Comparison of ENCODE assay signal across 9 mouse cellular contexts in the genomic region with DNA sequence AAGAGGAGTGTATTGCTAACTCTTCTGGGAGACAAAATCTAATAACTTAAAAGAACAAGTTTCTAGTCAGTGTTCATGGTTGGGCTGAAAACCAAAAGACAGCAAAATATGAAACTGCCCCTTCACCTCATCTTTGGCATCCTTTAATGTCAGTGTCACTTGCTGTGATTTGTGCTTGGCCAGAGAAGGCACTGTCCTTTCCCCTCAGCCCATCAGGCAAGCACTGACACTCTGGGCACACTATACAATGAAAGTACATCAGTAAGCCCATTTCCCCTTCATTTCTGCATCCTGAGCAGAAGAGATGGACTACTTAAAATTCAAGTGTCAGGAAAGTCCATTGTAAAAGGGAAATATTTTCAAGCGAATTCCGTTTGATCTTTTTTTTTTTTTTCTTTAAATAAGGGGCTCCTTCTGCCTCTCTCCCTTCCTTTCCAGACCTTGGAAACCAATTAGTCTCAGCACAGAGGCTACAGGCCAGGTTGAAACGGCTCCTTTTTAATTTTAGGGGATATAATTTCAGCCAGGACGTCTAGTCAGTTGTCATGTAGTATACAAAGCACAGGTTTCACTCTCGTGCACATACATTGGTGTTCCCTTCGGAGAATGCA. TPM values are rescaled to one million over a fixed set of nuclear protein-coding genes. Genes with fewer than 3 reads are reported as not detected.
DNase-seq lines count a peak whose midpoint lies in the region; ATAC-seq lines count a peak whose summit lies in the region.
"Had no signal": no experiment of that assay in that cellular context is flagged by ENCODE, and none has a peak within 500 bp of the region (broad histone marks: within the 10 kb centered on the region; RNA-seq: fewer than 3 reads in every experiment).

No protein-coding gene starts in this region.

- peak overlapping the region; percentile 96 for H3K4me2 ChIP-seq in heart, embryonic 15.5 days
- H3K4me2 ChIP-seq in limb, embryonic 13.5 days (replicated peaks): peak overlapping the region; percentile 96
- H3K4me2 ChIP-seq in liver, embryonic 12.5 days: no peak overlapping the region

- intact Hi-C loops in heart, postnatal 36 days (cut with DNase I): loop anchor here (5.0 kb wide), 2 partner anchors 115 to 265 kb away; no protein-coding TSS in a partner anchor

- H3K27me3 ChIP-seq in heart, embryonic 15.5 days: no peaks in the 10 kb centered on the region
- peaks cover 34% of the 10 kb centered on the region for H3K27me3 ChIP-seq in forebrain, embryonic 10.5 days (ENCODE audit: poor library complexity, severe bottlenecking)
- H3K27me3 ChIP-seq in limb, embryonic 13.5 days: no peaks in the 10 kb centered on the region
- peaks cover 55% of the 10 kb centered on the region for H3K27me3 ChIP-seq in liver, embryonic 12.5 days (replicated peaks)

- H3K4me1 ChIP-seq in heart, embryonic 15.5 days (replicated peaks): peaks cover 13% of the 10 kb centered on the region; the same call in 1 of the 2 replicates
- H3K4me1 ChIP-seq in forebrain, embryonic 10.5 days: peaks cover 47% of the 10 kb centered on the region
- H3K4me1 ChIP-seq in limb, embryonic 13.5 days: peaks cover 29% of the 10 kb centered on the region
- peaks cover 17% of the 10 kb centered on the region; the same call in 1 of the 2 replicates for H3K4me1 ChIP-seq in liver, embryonic 12.5 days

- H3K27ac ChIP-seq in heart, embryonic 15.5 days: no peak overlapping the region
- no peak overlapping the region for H3K27ac ChIP-seq in forebrain, embryonic 10.5 days
- no peak overlapping the region for H3K27ac ChIP-seq in limb, embryonic 13.5 days
- H3K27ac ChIP-seq in liver, embryonic 12.5 days: no peak overlapping the region

- peak overlapping the region; percentile 97 for H3K4me3 ChIP-seq in heart, embryonic 15.5 days
- peak overlapping the region; percentile 89 for H3K4me3 ChIP-seq in forebrain, embryonic 10.5 days
- no peak overlapping the region for H3K4me3 ChIP-seq in limb, embryonic 13.5 days
- no peak overlapping the region for H3K4me3 ChIP-seq in liver, embryonic 12.5 days

- ATAC-seq in heart, embryonic 15.5 days (replicated peaks; ENCODE audit: insufficient number of reproducible peaks, insufficient read depth, low FRiP score, low read depth): no peak
- no peak for ATAC-seq in limb, embryonic 13.5 days (ENCODE audit: low FRiP score, low read depth)
- no peak for ATAC-seq in liver, embryonic 12.5 days
- no peak for ATAC-seq in inflammation-experienced regulatory T-cells, adult 6 months

- no peak overlapping the region for H3K9ac ChIP-seq in heart, embryonic 15.5 days
- no peak overlapping the region for H3K9ac ChIP-seq in limb, embryonic 13.5 days
- H3K9ac ChIP-seq in liver, embryonic 12.5 days: no peak overlapping the region

- DNase-seq in heart, postnatal 36 days: no peak
- peak; percentile 12 for DNase-seq in MN1 (ENCODE audit: low spot score)
- DNase-seq in forebrain, embryonic 10.5 days (ENCODE audit: extremely low spot score, low spot score): no peak
- DNase-seq in embryo, embryonic 10.5 days (ENCODE audit: low spot score): no peak
- DNase-seq: kidney, postnatal 14 days had no signal

- WGBS in heart, embryonic 15.5 days: 19% methylated on average over 6 of the region's 6 CpGs
- 5% methylated on average over 6 of the region's 6 CpGs for WGBS in forebrain, embryonic 10.5 days
- WGBS in limb, embryonic 13.5 days: 4% methylated on average over 6 of the region's 6 CpGs
- 19% methylated on average over 6 of the region's 6 CpGs for WGBS in liver, embryonic 12.5 days (ENCODE audit: insufficient replicate concordance)

- no peaks in the 10 kb centered on the region for H3K9me3 ChIP-seq in heart, embryonic 15.5 days (replicated peaks)
- H3K9me3 ChIP-seq in forebrain, embryonic 10.5 days: no peaks in the 10 kb centered on the region
- no peaks in the 10 kb centered on the region for H3K9me3 ChIP-seq in limb, embryonic 13.5 days
- H3K9me3 ChIP-seq in liver, embryonic 12.5 days (replicated peaks): no peaks in the 10 kb centered on the region

- no peaks in the 10 kb centered on the region for H3K36me3 ChIP-seq in heart, embryonic 15.5 days
- no peaks in the 10 kb centered on the region for H3K36me3 ChIP-seq in forebrain, embryonic 10.5 days (replicated peaks)
- no peaks in the 10 kb centered on the region for H3K36me3 ChIP-seq in limb, embryonic 13.5 days
- H3K36me3 ChIP-seq in liver, embryonic 12.5 days: no peaks in the 10 kb centered on the region

RNA-seq across cellular contexts. Expression of gene Mpped2, which starts 1.2 kb away (rescaled TPM):
- polyA plus RNA-seq in heart, embryonic 15.5 days (2015; fragmentation: Nextera tagmentation; extraction: Ambion mirVana): 43.4 and 57.5 TPM in 2 replicates
- total RNA-seq in heart, postnatal 36 days (2021): 10 to 100 TPM; 13.8 to 19.7 TPM
- polyA plus RNA-seq in forebrain, embryonic 10.5 days (2016; fragmentation: Nextera tagmentation; extraction: Ambion mirVana): 41.6 and 48.8 TPM in 2 replicates
- polyA plus RNA-seq in limb, embryonic 13.5 days (2015; fragmentation: Nextera tagmentation; extraction: Ambion mirVana): 130 and 135 TPM in 2 replicates
- 5.3 and 6.7 TPM in 2 replicates for polyA plus RNA-seq in liver, embryonic 12.5 days (2016; fragmentation: Nextera tagmentation; extraction: Ambion mirVana)
- under 1 TPM in 1 of 3 experiments, not detected in 2; 0.47 TPM for polyA plus RNA-seq in inflammation-experienced regulatory T-cells, adult 6 months (2017; shearing (Covaris generic))

Comparison
In these comparisons a context has a peak if more than half of its experiments do, and no peak if none do; other contexts are left out.
1. H3K4me3 ChIP-seq: peak in heart, embryonic 15.5 days (single experiment) and forebrain, embryonic 10.5 days (single experiment); none in limb, embryonic 13.5 days (single experiment) and liver, embryonic 12.5 days (single experiment).